Mouse (Mus musculus) midbrain, embryonic 10.5 days (tissue): ENCODE data around the gene Pglyrp2. TPM values are rescaled to one million over a fixed set of nuclear protein-coding genes. Genes with fewer than 3 reads are reported as not detected.

Source experiments
- DNase-seq: peaks from one replicate; pipeline ENCODE4 v3.0.0-alpha.2; 2017; ENCODE audit warnings: low spot score
- H3K27ac ChIP-seq: fragments of 300-500 bp; sonication (generic); replicated peaks from 2 replicates; pipeline ENCODE4 v1.5.1; 2016; ENCODE audit warnings: mild to moderate bottlenecking
- H3K27me3 ChIP-seq: fragments of 300-500 bp; sonication (generic); 2 replicates; pipeline ENCODE4 v1.6.1; 2016; ENCODE audit warnings: low read depth, mild to moderate bottlenecking; ENCODE audit not compliant: poor library complexity, severe bottlenecking
- H3K36me3 ChIP-seq: fragments of 300-500 bp; sonication (generic); 2 replicates; pipeline ENCODE4 v1.6.1; 2016; ENCODE audit warnings: mild to moderate bottlenecking, moderate library complexity
- H3K4me1 ChIP-seq: fragments of 300-500 bp; sonication (generic); 2 replicates; pipeline ENCODE4 v1.6.1; 2016
- H3K4me3 ChIP-seq: fragments of 300-500 bp; sonication (generic); 2 replicates; pipeline ENCODE4 v1.5.1; 2016; ENCODE audit warnings: mild to moderate bottlenecking, moderate library complexity
- H3K9me3 ChIP-seq: fragments of 300-500 bp; sonication (generic); replicated peaks from 2 replicates; pipeline ENCODE4 v1.6.1; 2016; ENCODE audit warnings: mild to moderate bottlenecking
- WGBS: fragments of 180-500 bp; shearing (Covaris S2); methylation state at CpG from one replicate; pipeline ENCODE4 v1.1.7; 2016; 5-methylcytosine and 5-hydroxymethylcytosine counted together
- polyA plus RNA-seq: library from polyadenylated mRNA; unstranded; fragments of >200 nt; fragmentation: Nextera tagmentation; extraction: Ambion mirVana; gene quantifications from 2 replicates; pipeline ENCODE4 v1.2.1, GENCODE M21; 2016

Gene Pglyrp2
- polyA plus RNA-seq, 1 experiment from 2014 or later, result not detected

- no peak overlapping the region for H3K27ac ChIP-seq
- peaks cover 21% of the 10 kb centered on the region for H3K4me1 ChIP-seq
- H3K4me3 ChIP-seq, result no peak overlapping the region
- H3K27me3 ChIP-seq, result peaks cover 91% of the 10 kb centered on the region
- DNase-seq, result no peak
- no peaks in the 10 kb centered on the region for H3K9me3 ChIP-seq
- WGBS, result 89% methylated on average over 10 of the region's 10 CpGs
- no peaks in the 10 kb centered on the region for H3K36me3 ChIP-seq
Observed at GRCm38 (mm10) chr17:32393944-32394343, 30.0 kb downstream of the Pglyrp2 start.

- DNase-seq, result peak; percentile 93
- no peaks in the 10 kb centered on the region for H3K9me3 ChIP-seq
- peaks cover 57% of the 10 kb centered on the region for H3K27me3 ChIP-seq
- peak within 1 kb of the TSS; percentile 95 for H3K27ac ChIP-seq
- H3K4me1 ChIP-seq, result peaks cover 31% of the 10 kb centered on the region
- WGBS, result under 1% methylated on average over 39 of the region's 44 CpGs
- peaks cover 11% of the 10 kb centered on the region for H3K36me3 ChIP-seq
- peak within 1 kb of the TSS; percentile 94 for H3K4me3 ChIP-seq
Observed at GRCm38 (mm10) chr17:32389101-32389659, 34.8 kb downstream of the Pglyrp2 start, which contains the start of gene Wiz. Wiz (minus strand) TSS chr17:32389439.

GRCm38 (mm10) chr17:32388370-32389100, 35.4 kb downstream of the Pglyrp2 start:
- H3K4me3 ChIP-seq, result peak overlapping the region; percentile 94
- peak overlapping the region; percentile 95 for H3K27ac ChIP-seq
- H3K9me3 ChIP-seq, result no peaks in the 10 kb centered on the region
- peaks cover 31% of the 10 kb centered on the region for H3K4me1 ChIP-seq
- peaks cover 18% of the 10 kb centered on the region for H3K36me3 ChIP-seq
- H3K27me3 ChIP-seq, result peaks cover 51% of the 10 kb centered on the region
- WGBS, result under 1% methylated on average over 38 of the region's 39 CpGs
- DNase-seq, result no peak

GRCm38 (mm10) chr17:32387986-32388369, 36.0 kb downstream of the Pglyrp2 start:
- peak overlapping the region; percentile 95; the same call in 1 of the 2 replicates for H3K27ac ChIP-seq
- H3K4me3 ChIP-seq, result peak overlapping the region; percentile 94

GRCm38 (mm10) chr17:32386659-32387432, 37.1 kb downstream of the Pglyrp2 start:
- Histone ChIP-seq H3K36me3 (peaks cover 31% of the 10 kb centered on the region), H3K9me3 (no peaks in the 10 kb centered on the region), H3K27me3 (peaks cover 34% of the 10 kb centered on the region), H3K4me1 (peaks cover 22% of the 10 kb centered on the region), H3K27ac (no peak overlapping the region), H3K4me3 (peak overlapping the region; percentile 94; the same call in 1 of the 2 replicates)
- no peak for DNase-seq
- 72% methylated on average over 9 of the region's 9 CpGs for WGBS

More at GRCm38 (mm10) chr17:32387986-32388369, 36.0 kb downstream of the Pglyrp2 start:
- Histone ChIP-seq H3K4me1 (peaks cover 31% of the 10 kb centered on the region), H3K36me3 (peaks cover 23% of the 10 kb centered on the region), H3K9me3 (no peaks in the 10 kb centered on the region), H3K27me3 (peaks cover 45% of the 10 kb centered on the region)
- 48% methylated on average over 7 of the region's 7 CpGs for WGBS
- no peak for DNase-seq

GRCm38 (mm10) chr17:32383661-32384060, 40.3 kb downstream of the Pglyrp2 start:
- no peak overlapping the region for H3K4me3 ChIP-seq
- peaks cover 33% of the 10 kb centered on the region for H3K36me3 ChIP-seq
- DNase-seq, result no peak
- H3K9me3 ChIP-seq, result no peaks in the 10 kb centered on the region
- H3K27ac ChIP-seq, result no peak overlapping the region
- peaks cover 14% of the 10 kb centered on the region; the same call in 1 of the 2 replicates for H3K27me3 ChIP-seq
- WGBS, result 88% methylated on average over 5 of the region's 5 CpGs
- H3K4me1 ChIP-seq, result peaks cover 15% of the 10 kb centered on the region

- peaks cover 4% of the 10 kb centered on the region; the same call in 1 of the 2 replicates for H3K4me1 ChIP-seq
- no peak overlapping the region for H3K27ac ChIP-seq
- peaks cover 44% of the 10 kb centered on the region for H3K36me3 ChIP-seq
- H3K4me3 ChIP-seq, result no peak overlapping the region
- 94% methylated on average over 7 of the region's 7 CpGs for WGBS
- H3K9me3 ChIP-seq, result no peaks in the 10 kb centered on the region
- DNase-seq, result no peak
- peaks cover 4% of the 10 kb centered on the region; the same call in 1 of the 2 replicates for H3K27me3 ChIP-seq
Observed at GRCm38 (mm10) chr17:32382576-32382975, 41.4 kb downstream of the Pglyrp2 start.

- no peak for DNase-seq
- Histone ChIP-seq H3K27me3 (no peaks in the 10 kb centered on the region), H3K4me3 (no peak overlapping the region), H3K9me3 (no peaks in the 10 kb centered on the region), H3K4me1 (peaks cover 12% of the 10 kb centered on the region; the same call in 1 of the 2 replicates), H3K27ac (no peak overlapping the region), H3K36me3 (peaks cover 42% of the 10 kb centered on the region)
- 75% methylated on average over 2 of the region's 2 CpGs for WGBS
Observed at GRCm38 (mm10) chr17:32378786-32379185, 45.2 kb downstream of the Pglyrp2 start.

- Histone ChIP-seq H3K9me3 (no peaks in the 10 kb centered on the region), H3K27ac (no peak overlapping the region), H3K4me1 (peaks cover 12% of the 10 kb centered on the region; the same call in 1 of the 2 replicates), H3K36me3 (peaks cover 26% of the 10 kb centered on the region), H3K4me3 (no peak overlapping the region), H3K27me3 (no peaks in the 10 kb centered on the region)
- no peak for DNase-seq
- WGBS, result 81% methylated on average over 9 of the region's 9 CpGs
Observed at GRCm38 (mm10) chr17:32377137-32377536, 46.8 kb downstream of the Pglyrp2 start.

- Histone ChIP-seq H3K9me3 (no peaks in the 10 kb centered on the region), H3K27me3 (no peaks in the 10 kb centered on the region), H3K36me3 (peaks cover 26% of the 10 kb centered on the region), H3K4me3 (no peak overlapping the region), H3K27ac (no peak overlapping the region), H3K4me1 (peaks cover 12% of the 10 kb centered on the region; the same call in 1 of the 2 replicates)
- DNase-seq, result no peak
- WGBS, result 85% methylated on average over 15 of the region's 15 CpGs
Observed at GRCm38 (mm10) chr17:32376475-32376874, 47.5 kb downstream of the Pglyrp2 start.

GRCm38 (mm10) chr17:32368991-32369578, 54.9 kb downstream of the Pglyrp2 start:
- Histone ChIP-seq H3K27ac (peak overlapping the region; percentile 18), H3K27me3 (0 out of 2 replicates have a peak, but pooled peaks cover 6% of the 10 kb centered on the region), H3K9me3 (no peaks in the 10 kb centered on the region), H3K36me3 (no peaks in the 10 kb centered on the region), H3K4me1 (peaks cover 19% of the 10 kb centered on the region), H3K4me3 (peak overlapping the region; percentile 45)
- no peak for DNase-seq
- WGBS, result 14% methylated on average over 14 of the region's 17 CpGs

- Histone ChIP-seq H3K27me3 (0 out of 2 replicates have a peak, but pooled peaks cover 6% of the 10 kb centered on the region), H3K9me3 (no peaks in the 10 kb centered on the region), H3K36me3 (peaks cover 1% of the 10 kb centered on the region), H3K4me3 (no peak overlapping the region), H3K4me1 (peaks cover 27% of the 10 kb centered on the region), H3K27ac (no peak overlapping the region)
- DNase-seq, result no peak
- 89% methylated on average over 11 of the region's 11 CpGs for WGBS
Observed at GRCm38 (mm10) chr17:32367706-32368105, 56.3 kb downstream of the Pglyrp2 start.
